Mouse (Mus musculus): Measurements from ENCODE around the gene Arrdc2. TPM values are rescaled to one million over a fixed set of nuclear protein-coding genes. Genes with fewer than 3 reads are reported as not detected.

Gene Arrdc2
- total and polyA plus RNA-seq, 3 experiments, result 13.1 to 22.5 TPM; not detected in 1

- Histone ChIP-seq H3K4me1 (ENCODE audit: control insufficient read depth in 1 of 2, insufficient read depth in 2 of 2, low read length in 2 of 2) (0 out of 4 replicates have a peak, but pooled peaks cover 0 to 5% of the 10 kb centered on the region in 2 experiments), H3K9ac (ENCODE audit: control insufficient read depth, low read depth, low read length, poor library complexity, severe bottlenecking) (no peak overlapping the region), H3K27me3 (ENCODE audit: control insufficient read depth in 1 of 2, insufficient read depth in 2 of 2, low read length in 2 of 2) (no peaks in the 10 kb centered on the region), H3K36me3 (ENCODE audit: control insufficient read depth in 1 of 2, insufficient read depth in 2 of 2, low read length in 2 of 2) (peaks cover 0 to 2% of the 10 kb centered on the region in 2 experiments; a peak in 1 of 4 replicates), H3K79me2 (ENCODE audit: control insufficient read depth, insufficient read depth, low read length, poor library complexity) (no peaks in the 10 kb centered on the region; the same call in 1 of the 2 replicates), H3K27ac (ENCODE audit: control insufficient read depth, low read depth, low read length) (no peak overlapping the region), H3K4me3 (ENCODE audit: control insufficient read depth in 1 of 2, insufficient read depth in 1 of 2, low read depth in 2 of 2, low read length in 2 of 2) (no peak overlapping the region; a peak in 1 of 4 replicates), H3K9me3 (replicated peaks; ENCODE audit: insufficient read depth, low read length) (no peaks in the 10 kb centered on the region)
- DNase-seq (ENCODE audit: low read depth, low spot score), result no peak
- TF ChIP-seq CHD1 (IDR thresholded peaks at IDR 0.05; ENCODE audit: low read depth, low read length), result no peak
- TF ChIP-seq POLR2A (IDR thresholded peaks at IDR 0.05; ENCODE audit: control insufficient read depth in 1 of 2, insufficient read depth in 1 of 2, low read depth in 1 of 2, low read length in 2 of 2, poor library complexity in 1 of 2), result no peak
- no peak for TF ChIP-seq TAL1 (IDR thresholded peaks at IDR 0.05; ENCODE audit: low read length)
- TF ChIP-seq NRF1 (IDR thresholded peaks at IDR 0.05; ENCODE audit: insufficient read depth, low read depth, low read length, poor library complexity, severe bottlenecking), result no peak
- no peak for TF ChIP-seq NELFE (IDR thresholded peaks at IDR 0.05; ENCODE audit: low read depth, low read length)
- no peak for TF ChIP-seq ZKSCAN1 (IDR thresholded peaks at IDR 0.05; ENCODE audit: low read depth, low read length)
- TF ChIP-seq UBTF (IDR thresholded peaks at IDR 0.05; ENCODE audit: borderline replicate concordance, insufficient read depth, low read depth, low read length), result no peak
- TF ChIP-seq EP300 (IDR thresholded peaks at IDR 0.05; ENCODE audit: low read depth in 1 of 2, low read length in 2 of 2), result no peak
- no peak for TF ChIP-seq JUND (IDR thresholded peaks at IDR 0.05; ENCODE audit: low read depth, low read length)
- no peak for TF ChIP-seq CHD2 (IDR thresholded peaks at IDR 0.05; ENCODE audit: low read length)
- TF ChIP-seq KAT2A (conservative IDR thresholded peaks at IDR 0.05; ENCODE audit: low read depth, low read length), result no peak
- no peak for TF ChIP-seq ZNF384 (IDR thresholded peaks at IDR 0.05; ENCODE audit: low read depth, low read length)
- TF ChIP-seq MAZ (IDR thresholded peaks at IDR 0.05; ENCODE audit: low read depth, low read length), result no peak
- TF ChIP-seq SMC3 (IDR thresholded peaks at IDR 0.05; ENCODE audit: low read depth, low read length), result no peak
- TF ChIP-seq ZC3H11A (IDR thresholded peaks at IDR 0.05; ENCODE audit: low read depth, low read length), result no peak
These were observed 27.0 kb upstream of the Arrdc2 start for GRCm38 (mm10) chr8:70866566-70866965.

GRCm38 (mm10) chr8:70866001-70866520 is 26.5 kb upstream of the Arrdc2 start:
- H3K9me3 ChIP-seq (replicated peaks; ENCODE audit: insufficient read depth, low read length), result no peaks in the 10 kb centered on the region
- TF ChIP-seq UBTF (IDR thresholded peaks at IDR 0.05; ENCODE audit: borderline replicate concordance, insufficient read depth, low read depth, low read length) (no peak), CTCF (IDR thresholded peaks at IDR 0.05 in 2 of 3, conservative IDR thresholded peaks at IDR 0.05 in 1 of 3; ENCODE audit: control insufficient read depth in 1 of 3, insufficient read depth in 1 of 3, low read depth in 2 of 3, low read length in 3 of 3, poor library complexity in 1 of 3, severe bottlenecking in 1 of 3) (no peak), HCFC1 (IDR thresholded peaks at IDR 0.05; ENCODE audit: low read depth, low read length) (no peak), POLR2AphosphoS5 (IDR thresholded peaks at IDR 0.05; ENCODE audit: borderline replicate concordance, low read depth, low read length) (no peak), RAD21 (IDR thresholded peaks at IDR 0.05; ENCODE audit: low read depth, low read length) (no peak), ZMIZ1 (IDR thresholded peaks at IDR 0.05; ENCODE audit: low read depth, low read length) (no peak), MAFK (IDR thresholded peaks at IDR 0.05; ENCODE audit: borderline replicate concordance, low read depth, low read length) (no peak), POLR2A (IDR thresholded peaks at IDR 0.05; ENCODE audit: control insufficient read depth in 1 of 2, insufficient read depth in 1 of 2, low read depth in 1 of 2, low read length in 2 of 2, poor library complexity in 1 of 2) (no peak), CHD2 (IDR thresholded peaks at IDR 0.05; ENCODE audit: low read length) (no peak), JUND (IDR thresholded peaks at IDR 0.05; ENCODE audit: low read depth, low read length) (no peak), ETS1 (IDR thresholded peaks at IDR 0.05; ENCODE audit: low read depth, low read length) (no peak), USF1 (IDR thresholded peaks at IDR 0.05; ENCODE audit: low read depth, low read length) (no peak), SIN3A (IDR thresholded peaks at IDR 0.05; ENCODE audit: low read length) (no peak), RCOR1 (IDR thresholded peaks at IDR 0.05; ENCODE audit: low read depth, low read length) (no peak), EP300 (IDR thresholded peaks at IDR 0.05; ENCODE audit: low read depth in 1 of 2, low read length in 2 of 2) (no peak), MAZ (IDR thresholded peaks at IDR 0.05; ENCODE audit: low read depth, low read length) (no peak), ELF1 (IDR thresholded peaks at IDR 0.05; ENCODE audit: low read depth, low read length) (no peak), ZNF384 (IDR thresholded peaks at IDR 0.05; ENCODE audit: low read depth, low read length) (no peak), BHLHE40 (IDR thresholded peaks at IDR 0.05; ENCODE audit: borderline replicate concordance, low read depth, low read length) (no peak), NELFE (IDR thresholded peaks at IDR 0.05; ENCODE audit: low read depth, low read length) (no peak)
- no peak for DNase-seq (ENCODE audit: low read depth, low spot score)
- H3K36me3 ChIP-seq (ENCODE audit: control insufficient read depth in 1 of 2, insufficient read depth in 2 of 2, low read length in 2 of 2), result peaks cover 0 to 2% of the 10 kb centered on the region in 2 experiments; a peak in 1 of 4 replicates
- H3K79me2 ChIP-seq (ENCODE audit: control insufficient read depth, insufficient read depth, low read length, poor library complexity), result no peaks in the 10 kb centered on the region; the same call in 1 of the 2 replicates
- H3K9ac ChIP-seq (ENCODE audit: control insufficient read depth, low read depth, low read length, poor library complexity, severe bottlenecking), result peak overlapping the region; percentile 52
- H3K27me3 ChIP-seq (ENCODE audit: control insufficient read depth in 1 of 2, insufficient read depth in 2 of 2, low read length in 2 of 2), result no peaks in the 10 kb centered on the region
- H3K4me3 ChIP-seq (ENCODE audit: control insufficient read depth in 1 of 2, insufficient read depth in 1 of 2, low read depth in 2 of 2, low read length in 2 of 2), result peak overlapping the region; percentile 47 to 49
- 0 out of 4 replicates have a peak, but pooled peaks cover 0 to 5% of the 10 kb centered on the region in 2 experiments for H3K4me1 ChIP-seq (ENCODE audit: control insufficient read depth in 1 of 2, insufficient read depth in 2 of 2, low read length in 2 of 2)
- peak overlapping the region; percentile 41 for H3K27ac ChIP-seq (ENCODE audit: control insufficient read depth, low read depth, low read length)

Measured in MEL (cell line).